Comparison of ENCODE assay signal across 8 mouse cellular contexts in genomic region chr13:98890871-98891219, GRCm38 (mm10). TPM values are rescaled to one million over a fixed set of nuclear protein-coding genes. Genes with fewer than 3 reads are reported as not detected.
DNase-seq lines count a peak whose midpoint lies in the region; ATAC-seq and TF ChIP-seq lines count a peak whose summit lies in the region.

No protein-coding gene starts in this region.

- peaks cover 9% of the 10 kb centered on the region for H3K36me3 ChIP-seq in heart, embryonic 11.5 days (ENCODE audit: control insufficient read depth, insufficient read depth, low read length)
- peaks cover 16% of the 10 kb centered on the region for H3K36me3 ChIP-seq in kidney, embryonic 16.5 days (ENCODE audit: insufficient read depth, low read length)
- H3K36me3 ChIP-seq in liver, adult 2 months (ENCODE audit: control insufficient read depth, insufficient read depth, low read length) = peaks cover 8% of the 10 kb centered on the region
- peaks cover 22% of the 10 kb centered on the region for H3K36me3 ChIP-seq in myocyte (ENCODE audit: control insufficient read depth, insufficient read depth)
- H3K36me3 ChIP-seq in splenic B cell, adult 2 months (ENCODE audit: control insufficient read depth, insufficient read depth, low read length, poor library complexity, severe bottlenecking) = 0 out of 2 replicates have a peak, but pooled peaks cover 2% of the 10 kb centered on the region

- H3K27me3 ChIP-seq in heart, embryonic 11.5 days (ENCODE audit: control insufficient read depth, insufficient read depth, low read length) = no peaks in the 10 kb centered on the region
- no peaks in the 10 kb centered on the region for H3K27me3 ChIP-seq in kidney, embryonic 16.5 days (ENCODE audit: insufficient read depth, low read length)
- no peaks in the 10 kb centered on the region for H3K27me3 ChIP-seq in liver, adult 2 months (ENCODE audit: control insufficient read depth, insufficient read depth, low read length)
- no peaks in the 10 kb centered on the region for H3K27me3 ChIP-seq in myocyte (ENCODE audit: control insufficient read depth, insufficient read depth, insufficient read length)
- H3K27me3 ChIP-seq in splenic B cell, adult 2 months (ENCODE audit: control insufficient read depth, insufficient read depth, low read length, poor library complexity, severe bottlenecking) = no peaks in the 10 kb centered on the region

- peak overlapping the region; percentile 83 for H3K4me2 ChIP-seq in heart, embryonic 11.5 days
- peak overlapping the region; percentile 76 for H3K4me2 ChIP-seq in kidney, embryonic 16.5 days (replicated peaks; ENCODE audit: low read depth, low read length)
- peak overlapping the region; percentile 97 for H3K4me2 ChIP-seq in myocyte (ENCODE audit: low read depth)

- no peak for TF ChIP-seq POLR2A in bone marrow macrophage, adult 2 months (IDR thresholded peaks at IDR 0.05; ENCODE audit: borderline replicate concordance, low read depth, low read length)
- peak; percentile 81 for TF ChIP-seq POLR2A in embryonic fibroblast, embryonic 13.5 days (IDR thresholded peaks at IDR 0.05; ENCODE audit: low read depth, low read length)
- no peak for TF ChIP-seq POLR2A in liver, adult 2 months (IDR thresholded peaks at IDR 0.05; ENCODE audit: extremely low read depth, insufficient read depth, low read length)
- TF ChIP-seq POLR2A in myocyte (IDR thresholded peaks at IDR 0.05; ENCODE audit: insufficient read length, low read depth) = peak; percentile 92

- peak overlapping the region; percentile 72 for H3K27ac ChIP-seq in bone marrow macrophage, adult 2 months (ENCODE audit: insufficient read depth, low read depth, low read length)
- peak overlapping the region; percentile 53 for H3K27ac ChIP-seq in embryonic fibroblast, embryonic 13.5 days (ENCODE audit: insufficient read depth, low read length)
- H3K27ac ChIP-seq in heart, embryonic 11.5 days (ENCODE audit: low read depth, low read length) = peak overlapping the region; percentile 96
- peak overlapping the region; percentile 98 for H3K27ac ChIP-seq in kidney, embryonic 16.5 days (ENCODE audit: low read length)
- H3K27ac ChIP-seq in liver, adult 2 months (replicated peaks; ENCODE audit: insufficient read depth, low read depth, low read length) = peak overlapping the region; percentile 30; the same call in 1 of the 2 replicates

- H3K9ac ChIP-seq in heart, embryonic 11.5 days (ENCODE audit: low read depth, low read length) = peak overlapping the region; percentile 93
- peak overlapping the region; percentile 95 for H3K9ac ChIP-seq in kidney, embryonic 16.5 days (replicated peaks; ENCODE audit: low read length)
- H3K9ac ChIP-seq in liver, adult 2 months (ENCODE audit: low read depth, low read length) = peak overlapping the region; percentile 87

- peak; percentile 88 for DNase-seq in A20 (ENCODE audit: low read depth, low spot score)
- DNase-seq in liver, adult 2 months (ENCODE audit: extremely low read depth, low read depth, low spot score) = peak; percentile 80
- peak; percentile 75 for DNase-seq in splenic B cell, adult 2 months (ENCODE audit: low read depth, low spot score)

- H3K79me2 ChIP-seq in liver, adult 2 months (ENCODE audit: control insufficient read depth, insufficient read depth, low read length) = peaks cover 31% of the 10 kb centered on the region; the same call in 1 of the 2 replicates
- H3K79me2 ChIP-seq in myocyte (ENCODE audit: control insufficient read depth, insufficient read depth) = peaks cover 94% of the 10 kb centered on the region

- peak overlapping the region; percentile 97 for H3K4me3 ChIP-seq in bone marrow macrophage, adult 2 months (ENCODE audit: insufficient read depth, low read length)
- H3K4me3 ChIP-seq in embryonic fibroblast, embryonic 13.5 days (ENCODE audit: insufficient read depth, low read length) = peak overlapping the region; percentile 46
- peak overlapping the region; percentile 75 for H3K4me3 ChIP-seq in heart, embryonic 11.5 days (ENCODE audit: low read depth, low read length)
- H3K4me3 ChIP-seq in kidney, embryonic 16.5 days (ENCODE audit: low read length) = peak overlapping the region; percentile 89
- peak overlapping the region; percentile 79 for H3K4me3 ChIP-seq in liver, adult 2 months (ENCODE audit: insufficient read depth, low read depth, low read length)
- peak overlapping the region; percentile 36 for H3K4me3 ChIP-seq in myocyte

- peak overlapping the region; percentile 83 for H3ac ChIP-seq in myocyte (ENCODE audit: control insufficient read depth, insufficient read length)

- peak; percentile 89 for ATAC-seq in heart, embryonic 11.5 days (replicated peaks; ENCODE audit: insufficient number of reproducible peaks, low FRiP score, low TSS enrichment)
- ATAC-seq in kidney, embryonic 16.5 days (ENCODE audit: low FRiP score, low TSS enrichment) = peak; percentile 93

- no peak for TF ChIP-seq CTCF in bone marrow macrophage, adult 2 months (IDR thresholded peaks at IDR 0.05; ENCODE audit: low read depth, low read length)
- no peak for TF ChIP-seq CTCF in embryonic fibroblast, embryonic 13.5 days (IDR thresholded peaks at IDR 0.05; ENCODE audit: borderline replicate concordance, insufficient read depth, low read length)
- no peak; the same call in 1 of the 2 replicates for TF ChIP-seq CTCF in liver, adult 2 months (IDR thresholded peaks at IDR 0.05; ENCODE audit: low read depth, low read length)

- WGBS in heart, embryonic 11.5 days (ENCODE audit: insufficient replicate concordance) = 1% methylated on average over 32 of the region's 32 CpGs
- under 1% methylated on average over 32 of the region's 32 CpGs for WGBS in kidney, embryonic 16.5 days
- under 1% methylated on average over 32 of the region's 32 CpGs for WGBS in liver, adult 2 months

- peaks cover 13% of the 10 kb centered on the region for H3K4me1 ChIP-seq in bone marrow macrophage, adult 2 months (ENCODE audit: control insufficient read depth, insufficient read depth, low read length)
- peaks cover 9% of the 10 kb centered on the region for H3K4me1 ChIP-seq in embryonic fibroblast, embryonic 13.5 days (ENCODE audit: control insufficient read depth, insufficient read depth, low read length)
- H3K4me1 ChIP-seq in heart, embryonic 11.5 days (ENCODE audit: control insufficient read depth, insufficient read depth, low read length) = peaks cover 21% of the 10 kb centered on the region
- H3K4me1 ChIP-seq in kidney, embryonic 16.5 days (ENCODE audit: insufficient read depth, low read length) = peaks cover 22% of the 10 kb centered on the region
- peaks cover 5% of the 10 kb centered on the region; the same call in 1 of the 2 replicates for H3K4me1 ChIP-seq in liver, adult 2 months (ENCODE audit: control insufficient read depth, insufficient read depth, low read length)

- H3K9me3 ChIP-seq in heart, embryonic 11.5 days (replicated peaks; ENCODE audit: control insufficient read depth, low read length) = no peaks in the 10 kb centered on the region
- H3K9me3 ChIP-seq in kidney, embryonic 16.5 days (ENCODE audit: low read length) = no peaks in the 10 kb centered on the region

TF ChIP-seq in myocyte, 11 proteins besides CTCF, POLR2A, EP300 and RAD21:
- peak; percentile 45; the same call in 1 of the 2 replicates for TF ChIP-seq CEBPB (IDR thresholded peaks at IDR 0.05; ENCODE audit: insufficient read depth, poor library complexity, severe bottlenecking)
- TF ChIP-seq MYOD1 (IDR thresholded peaks at IDR 0.05; ENCODE audit: control insufficient read depth in 1 of 3, insufficient read length in 2 of 3, low read depth in 2 of 3) = peak in 1 of 3 experiments; percentile 33
- no peak for TF ChIP-seq USF1 (IDR thresholded peaks at IDR 0.05; ENCODE audit: low read depth)
- TF ChIP-seq SRF (IDR thresholded peaks at IDR 0.05; ENCODE audit: control insufficient read depth, insufficient read length, low read depth) = no peak
- no peak for TF ChIP-seq MAX (IDR thresholded peaks at IDR 0.05; ENCODE audit: low read depth)
- TF ChIP-seq MYOG (IDR thresholded peaks at IDR 0.05; ENCODE audit: control insufficient read depth in 1 of 3, insufficient read depth in 1 of 3, insufficient read length in 2 of 3, low read depth in 2 of 3) = peak in 1 of 3 experiments; percentile 46
- TF ChIP-seq POLR2AphosphoS2 (IDR thresholded peaks at IDR 0.05; ENCODE audit: insufficient read length, low read depth) = peak; percentile 83

RNA-seq across cellular contexts. Expression of gene Tnpo1, which starts 35.3 kb away (rescaled TPM):
- polyA plus RNA-seq in bone marrow macrophage, adult 2 months (2012; ENCODE audit: insufficient read depth, insufficient read length, missing spikeins) = 50.8 and 65.0 TPM in 2 replicates
- polyA plus RNA-seq in embryonic fibroblast, embryonic 13.5 days (2011; ENCODE audit: insufficient read length, low read depth, missing spikeins) = 146 and 157 TPM in 2 replicates
- polyA plus RNA-seq in heart, embryonic 11.5 days (2014; fragmentation: Nextera tagmentation; extraction: Ambion mirVana) = 29.7 and 52.2 TPM in 2 replicates
- polyA plus RNA-seq in kidney, embryonic 16.5 days (2015; fragmentation: Nextera tagmentation; extraction: Ambion mirVana) = 65.4 and 67.7 TPM in 2 replicates
- total RNA-seq in liver, adult 2 months (2014; rRNA removed) = 56.1 and 62.7 TPM in 2 replicates
- polyA plus RNA-seq in liver, adult 2 months (2012; rRNA removed) = 10.7 and 11.3 TPM in 2 replicates
- 36.0 TPM for polyA plus RNA-seq in myocyte (2012; fragmentation: generic; extraction: Trizol)

Comparison
In these comparisons a context has a peak if more than half of its experiments do, and no peak if none do; other contexts are left out.
1. Peak in every context shown above with its lines: DNase-seq, ATAC-seq, H3K4me3 ChIP-seq and H3K27ac ChIP-seq.
2. H3K27ac ChIP-seq: peak in every context shown above with its lines; median percentile 98 in kidney, embryonic 16.5 days; 96 in heart, embryonic 11.5 days; 72 in bone marrow macrophage, adult 2 months; 53 in embryonic fibroblast, embryonic 13.5 days; 30 in liver, adult 2 months.
3. H3K4me3 ChIP-seq: peak in every context shown above with its lines; median percentile 97 in bone marrow macrophage, adult 2 months; 89 in kidney, embryonic 16.5 days; 79 in liver, adult 2 months; 75 in heart, embryonic 11.5 days; 46 in embryonic fibroblast, embryonic 13.5 days; 36 in myocyte.
4. POLR2A ChIP-seq: peak in embryonic fibroblast, embryonic 13.5 days (single experiment) and myocyte (single experiment); none in bone marrow macrophage, adult 2 months (single experiment) and liver, adult 2 months (single experiment).